Mouse (Mus musculus) heart, postnatal 25 days (tissue): ENCODE results near the gene Arf3. TPM values are rescaled to one million over a fixed set of nuclear protein-coding genes. Genes with fewer than 3 reads are reported as not detected.

ENCODE experiments used
- total RNA-seq, 2 experiments: library from RNA; stranded (reverse); gene quantifications; 2 replicates each; pipeline ENCODE4 v1.2.3; 2021

Arf3 gene
- total RNA-seq, 2 experiments from 2014 or later, result 18.5 to 20.8 TPM

Other genes with a start within 250 kb of the Arf3 start
- gene Kansl2, start 228.9 kb downstream of the Arf3 start, total RNA-seq, result 10 to 100 TPM; 74.0 to 75.6 TPM
- gene Ccnt1, start 192.3 kb downstream of the Arf3 start, total RNA-seq, result 10 to 100 TPM; 31.0 to 31.9 TPM
- 1 to 10 TPM in 1 of 2 experiments, under 1 TPM in 1; 0.68 to 1.0 TPM for gene 4930415O20Rik, start 192.2 kb downstream of the Arf3 start, total RNA-seq
- 100 to 1,000 TPM; 188 to 238 TPM for gene Adcy6, start 153.1 kb downstream of the Arf3 start, total RNA-seq
- 1 to 10 TPM; 4.1 TPM for gene Cacnb3, start 132.4 kb downstream of the Arf3 start, total RNA-seq
- 10 to 100 TPM; 43.5 to 52.8 TPM for gene Ddx23, start 100.3 kb downstream of the Arf3 start, total RNA-seq
- 1 to 10 TPM; 1.3 to 1.5 TPM for gene Rnd1, start 85.8 kb downstream of the Arf3 start, total RNA-seq
- under 1 TPM in 1 of 2 experiments, not detected in 1; 0.18 TPM for gene Ccdc65, start 55.0 kb downstream of the Arf3 start, total RNA-seq
- 1 to 10 TPM; 4.7 to 7.2 TPM for gene Fkbp11, start 35.0 kb downstream of the Arf3 start, total RNA-seq
- gene Wnt10b, start 14.9 kb upstream of the Arf3 start, total RNA-seq, result under 1 TPM; 0.34 to 0.57 TPM
- gene Wnt1, start 26.6 kb upstream of the Arf3 start, total RNA-seq, result not detected
- under 1 TPM; 0.21 to 0.59 TPM for gene Ddn, start 46.3 kb upstream of the Arf3 start, total RNA-seq
- gene Prkag1, start 68.3 kb upstream of the Arf3 start, total RNA-seq, result 100 to 1,000 TPM in 1 of 2 experiments, 10 to 100 TPM in 1; 90.5 to 103 TPM
- 10 to 100 TPM; 52.1 to 57.7 TPM for gene Kmt2d, start 108.0 kb upstream of the Arf3 start, total RNA-seq
- gene Rhebl1, start 131.3 kb upstream of the Arf3 start, total RNA-seq, result 1 to 10 TPM; 2.0 to 2.8 TPM
- gene Dhh, start 135.3 kb upstream of the Arf3 start, total RNA-seq, result 1 to 10 TPM; 1.8 TPM
- 10 to 100 TPM; 11.5 to 13.4 TPM for gene Lmbr1l, start 155.0 kb upstream of the Arf3 start, total RNA-seq
- 100 to 1,000 TPM; 163 to 175 TPM for gene Tuba1b, start 171.4 kb upstream of the Arf3 start, total RNA-seq
- not detected for gene Gm49450, start 190.3 kb upstream of the Arf3 start, total RNA-seq
- 100 to 1,000 TPM in 1 of 2 experiments, 10 to 100 TPM in 1; 99.4 to 105 TPM for gene Tuba1a, start 190.5 kb upstream of the Arf3 start, total RNA-seq